Mouse (Mus musculus) myocyte (in vitro differentiated cells): ENCODE results near the gene Fam122a.

Source experiments
- CEBPB ChIP-seq: IDR thresholded peaks from 2 replicates; pipeline ENCODE4 v1.6.1; 2011; ENCODE audit warnings: mild to moderate bottlenecking, moderate library complexity; ENCODE audit not compliant: poor library complexity, insufficient read depth, severe bottlenecking
- E2F4 ChIP-seq: IDR thresholded peaks from one replicate; pipeline ENCODE4 v1.6.1; 2011; ENCODE audit warnings: mild to moderate bottlenecking, control low read depth, moderate library complexity; ENCODE audit not compliant: insufficient read depth
- MAX ChIP-seq: IDR thresholded peaks from one replicate; pipeline ENCODE4 v1.6.1; 2011; ENCODE audit warnings: low read depth, mild to moderate bottlenecking, control low read depth
- MYOD1 ChIP-seq, 3 experiments: IDR thresholded peaks; one replicate each; pipeline ENCODE4 v1.6.1; 2011; ENCODE audit warnings: control low read depth in 2 of 3, low read depth in 2 of 3, mild to moderate bottlenecking in 2 of 3, moderate library complexity in 1 of 3; ENCODE audit not compliant: insufficient read length in 2 of 3, control insufficient read depth in 1 of 3
- MYOG ChIP-seq, 3 experiments: IDR thresholded peaks; one replicate each; pipeline ENCODE4 v1.6.1; 2011; ENCODE audit warnings: control low read depth in 2 of 3, low read depth in 2 of 3, mild to moderate bottlenecking in 2 of 3; ENCODE audit not compliant: insufficient read length in 2 of 3, control insufficient read depth in 1 of 3, insufficient read depth in 1 of 3
- POLR2A ChIP-seq: IDR thresholded peaks from one replicate; pipeline ENCODE4 v1.6.1; 2011; ENCODE audit warnings: low read depth, mild to moderate bottlenecking, control low read depth, moderate library complexity; ENCODE audit not compliant: insufficient read length
- POLR2AphosphoS2 ChIP-seq: IDR thresholded peaks from one replicate; pipeline ENCODE4 v1.6.1; 2011; ENCODE audit warnings: low read depth, control low read depth; ENCODE audit not compliant: insufficient read length
- REST ChIP-seq: IDR thresholded peaks from one replicate; pipeline ENCODE4 v1.6.1; 2011; ENCODE audit warnings: mild to moderate bottlenecking, control low read depth, moderate library complexity; ENCODE audit not compliant: insufficient read depth, insufficient read length
- SRF ChIP-seq: IDR thresholded peaks from one replicate; pipeline ENCODE4 v1.6.1; 2011; ENCODE audit warnings: low read depth; ENCODE audit not compliant: control insufficient read depth, insufficient read length
- TCF12 ChIP-seq: IDR thresholded peaks from one replicate; pipeline ENCODE4 v1.6.1; 2011; ENCODE audit warnings: mild to moderate bottlenecking, control low read depth; ENCODE audit not compliant: poor library complexity, insufficient read depth, severe bottlenecking
- TCF3 ChIP-seq: IDR thresholded peaks from one replicate; pipeline ENCODE4 v1.6.1; 2011; ENCODE audit warnings: low read depth, control low read depth; ENCODE audit not compliant: insufficient read length
- USF1 ChIP-seq: IDR thresholded peaks from one replicate; pipeline ENCODE4 v1.6.1; 2011; ENCODE audit warnings: low read depth, mild to moderate bottlenecking, control low read depth, moderate library complexity

DNA sequence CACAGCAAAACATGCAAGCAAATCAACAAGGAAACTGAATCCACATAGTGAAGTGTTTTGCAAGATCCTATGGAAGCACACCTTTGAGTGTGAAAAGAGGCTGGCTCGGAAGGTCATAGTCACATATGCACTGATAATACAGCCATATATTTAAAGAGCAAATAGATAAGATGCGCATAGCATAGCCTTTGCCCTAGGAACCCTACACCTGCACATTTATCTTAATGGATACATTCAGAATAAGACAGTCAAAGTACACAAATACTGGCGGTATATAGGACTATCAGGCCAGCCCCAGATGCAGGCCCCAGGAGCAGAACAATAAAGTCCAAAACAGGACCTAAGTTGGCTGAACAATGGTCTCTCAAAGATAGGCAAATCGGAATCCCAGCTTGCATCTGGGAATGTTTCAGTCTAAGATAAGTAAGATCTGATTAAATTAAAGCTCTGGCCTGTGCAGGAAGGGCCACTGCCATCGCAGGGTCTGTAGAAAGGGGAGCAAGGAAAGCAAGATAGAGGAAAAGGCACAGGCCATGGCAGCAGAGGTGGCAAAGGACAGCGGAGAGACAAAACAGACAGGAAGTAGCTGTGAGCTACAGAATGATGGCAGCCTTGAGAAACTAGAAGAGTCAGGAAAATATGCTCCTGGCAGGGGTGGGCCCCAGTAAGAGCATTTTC, 42.7 kb upstream of the Fam122a start:
- TF ChIP-seq POLR2A (no peak), USF1 (no peak), E2F4 (no peak), MAX (no peak), SRF (no peak), MYOG (IDR thresholded peaks at IDR 0.05; ENCODE audit: control insufficient read depth in 1 of 3, insufficient read depth in 1 of 3, insufficient read length in 2 of 3, low read depth in 2 of 3) (no peak), CEBPB (no peak), TCF3 (no peak), TCF12 (no peak), POLR2AphosphoS2 (no peak), MYOD1 (IDR thresholded peaks at IDR 0.05; ENCODE audit: control insufficient read depth in 1 of 3, insufficient read length in 2 of 3, low read depth in 2 of 3) (no peak), REST (no peak)
